Mouse (Mus musculus) CH12.LX (cell line): ENCODE results near the gene Arvcf.

Source experiments
- EP300 ChIP-seq: IDR thresholded peaks from 2 replicates; pipeline ENCODE4 v1.6.1; 2011; ENCODE audit warnings: low read length, improper control_type of control experiment
- POLR2A ChIP-seq: IDR thresholded peaks from 2 replicates; pipeline ENCODE4 v1.6.1; 2011; ENCODE audit warnings: low read depth, mild to moderate bottlenecking, improper control_type of control experiment, low read length
- RCOR1 ChIP-seq: conservative IDR thresholded peaks from 2 replicates; pipeline ENCODE4 v1.6.1; 2012; ENCODE audit warnings: low read depth, mild to moderate bottlenecking, inconsistent platforms, low read length, improper control_type of control experiment
- TCF12 ChIP-seq: IDR thresholded peaks from 2 replicates; pipeline ENCODE4 v1.6.1; 2014; ENCODE audit warnings: low read depth, mild to moderate bottlenecking, inconsistent platforms, low read length, improper control_type of control experiment

- TF ChIP-seq TCF12 (no peak), POLR2A (no peak), EP300 (no peak), RCOR1 (no peak)
Measured at GRCm38 (mm10) chr16:18447243-18447642, 99.3 kb downstream of the Arvcf start.
